Mouse (Mus musculus) lung, adult 2 months (tissue): ENCODE measurements around the gene Gm20388. TPM values are rescaled to one million over a fixed set of nuclear protein-coding genes. Genes with fewer than 3 reads are reported as not detected.
"Not testable (repeated sequence)": the region's sequence is repeated elsewhere in the genome, so short reads cannot be mapped to it uniquely, and the experiment has no call there.

ENCODE experiments used
- DNase-seq: peaks from one replicate; pipeline ENCODE4 v3.0.0; 2022
- H3K4me1 ChIP-seq: fragments of 200-500 bp; 2 replicates; pipeline ENCODE4 v1.6.1; 2011; ENCODE audit warnings: low read length; ENCODE audit not compliant: control insufficient read depth, insufficient read depth
- H3K4me3 ChIP-seq: fragments of 200-500 bp; replicated peaks from 2 replicates; pipeline ENCODE3; 2011; ENCODE audit warnings: low read depth, mild to moderate bottlenecking, control low read depth, low read length; ENCODE audit errors: extremely low read depth
- CTCF ChIP-seq: fragments of 200-500 bp; IDR thresholded peaks from 2 replicates; pipeline ENCODE4 v1.5.1; 2011; ENCODE audit warnings: mild to moderate bottlenecking, low read length, control low read depth; ENCODE audit not compliant: insufficient read depth
- POLR2A ChIP-seq: fragments of 200-500 bp; IDR thresholded peaks from 2 replicates; pipeline ENCODE4 v1.6.1; 2011; ENCODE audit warnings: low read depth, mild to moderate bottlenecking, control low read depth, low read length, borderline replicate concordance; ENCODE audit errors: extremely low read depth
- WGBS: fragments of 180-500 bp; shearing (Covaris S2); methylation state at CpG from one replicate; pipeline ENCODE4 v1.1.7; 2018; 5-methylcytosine and 5-hydroxymethylcytosine counted together
- polyA plus RNA-seq: library from polyadenylated mRNA; depleted of rRNA; stranded (reverse); fragments of >200 nt; gene quantifications from 2 replicates; pipeline ENCODE4 v1.2.3, GENCODE M21; 2012

The Gm20388 gene
- polyA plus RNA-seq, 1 experiment, result 67.8 TPM

- Histone ChIP-seq H3K4me3 (no peak overlapping the region), H3K4me1 (no peaks in the 10 kb centered on the region; the same call in 1 of the 2 replicates)
- TF ChIP-seq CTCF (no peak), POLR2A (no peak)
- no peak for DNase-seq
- WGBS, result 63% methylated on average over 22 of the region's 22 CpGs
Observed at GRCm38 (mm10) chr8:122630696-122631095, 2720.1 kb downstream of the Gm20388 start.

- DNase-seq, H3K4me3 ChIP-seq, H3K4me1 ChIP-seq: not testable (repeated sequence)
- 70% methylated on average over 3 of the region's 3 CpGs for WGBS
Observed at GRCm38 (mm10) chr8:122632134-122632533, 2721.5 kb downstream of the Gm20388 start.

- no peak overlapping the region for H3K4me3 ChIP-seq
- WGBS, result 90% methylated on average over 14 of the region's 14 CpGs
- TF ChIP-seq POLR2A, result no peak
- no peak for TF ChIP-seq CTCF
- H3K4me1 ChIP-seq, result no peaks in the 10 kb centered on the region
- DNase-seq, result no peak
Observed at GRCm38 (mm10) chr8:122633205-122633604, 2722.6 kb downstream of the Gm20388 start.

GRCm38 (mm10) chr8:122635878-122636802 lies 2725.5 kb downstream of the Gm20388 start:
- Histone ChIP-seq H3K4me3 (no peak overlapping the region), H3K4me1 (peaks cover 17% of the 10 kb centered on the region)
- WGBS, result 63% methylated on average over 14 of the region's 14 CpGs
- TF ChIP-seq CTCF (no peak), POLR2A (no peak)
- DNase-seq, result no peak

GRCm38 (mm10) chr8:122636803-122637175 lies 2726.1 kb downstream of the Gm20388 start:
- no peak for TF ChIP-seq CTCF
- no peak for TF ChIP-seq POLR2A
- 58% methylated on average over 9 of the region's 9 CpGs for whole genome bisulfite sequencing
- no peak for DNase-seq
- Histone ChIP-seq H3K4me1 (peaks cover 17% of the 10 kb centered on the region), H3K4me3 (no peak overlapping the region)

GRCm38 (mm10) chr8:122637230-122637629 lies 2726.6 kb downstream of the Gm20388 start:
- DNase-seq, result no peak
- 80% methylated on average over 9 of the region's 9 CpGs for WGBS
- TF ChIP-seq POLR2A (no peak), CTCF (no peak)
- peaks cover 17% of the 10 kb centered on the region for H3K4me1 ChIP-seq
- no peak overlapping the region for H3K4me3 ChIP-seq

- Histone ChIP-seq H3K4me1 (peaks cover 22% of the 10 kb centered on the region), H3K4me3 (no peak overlapping the region)
- 69% methylated on average over 16 of the region's 16 CpGs for WGBS
- DNase-seq, result no peak
- TF ChIP-seq CTCF, result no peak
- TF ChIP-seq POLR2A, result no peak
Observed at GRCm38 (mm10) chr8:122638601-122639000, 2728.0 kb downstream of the Gm20388 start.

GRCm38 (mm10) chr8:122639521-122640248 lies 2729.0 kb downstream of the Gm20388 start:
- peak; percentile 52 for DNase-seq
- no peak overlapping the region for H3K4me3 ChIP-seq
- WGBS, result 28% methylated on average over 16 of the region's 16 CpGs

GRCm38 (mm10) chr8:122640825-122641224 lies 2730.2 kb downstream of the Gm20388 start:
- Histone ChIP-seq H3K4me3 (no peak overlapping the region), H3K4me1 (peaks cover 22% of the 10 kb centered on the region)
- no peak for TF ChIP-seq CTCF
- TF ChIP-seq POLR2A, result no peak
- WGBS, result 89% methylated on average over 4 of the region's 4 CpGs
- DNase-seq, result no peak

More at GRCm38 (mm10) chr8:122639521-122640248, 2729.0 kb downstream of the Gm20388 start:
- TF ChIP-seq CTCF (no peak), POLR2A (no peak)
- peaks cover 22% of the 10 kb centered on the region for H3K4me1 ChIP-seq

GRCm38 (mm10) chr8:122641406-122641805 lies 2730.8 kb downstream of the Gm20388 start:
- 77% methylated on average over 15 of the region's 15 CpGs for WGBS
- Histone ChIP-seq H3K4me1 (peaks cover 22% of the 10 kb centered on the region), H3K4me3 (no peak overlapping the region)
- TF ChIP-seq POLR2A, result no peak
- no peak for TF ChIP-seq CTCF
- DNase-seq, result no peak
